Mouse (Mus musculus) embryonic facial prominence, embryonic 12.5 days (tissue): ENCODE results near the gene Cep95. TPM values are rescaled to one million over a fixed set of nuclear protein-coding genes. Genes with fewer than 3 reads are reported as not detected.
"Not testable (repeated sequence)": the region's sequence is repeated elsewhere in the genome, so short reads cannot be mapped to it uniquely, and the experiment has no call there.

ENCODE experiments used
- ATAC-seq: fragments of 200-750 bp; cut with Nextera tagmentation; 2 replicates; pipeline ENCODE4 v1.8.0; 2017; ENCODE audit not compliant: insufficient number of reproducible peaks, insufficient read depth, low FRiP score, low TSS enrichment
- H3K27ac ChIP-seq: fragments of 300-500 bp; sonication (generic); 2 replicates; pipeline ENCODE4 v1.5.1; 2016; ENCODE audit warnings: mild to moderate bottlenecking
- H3K27me3 ChIP-seq: fragments of 300-500 bp; sonication (generic); 2 replicates; pipeline ENCODE4 v1.6.1; 2016; ENCODE audit warnings: mild to moderate bottlenecking, moderate library complexity
- H3K36me3 ChIP-seq: fragments of 300-500 bp; sonication (generic); 2 replicates; pipeline ENCODE4 v1.6.1; 2016; ENCODE audit warnings: mild to moderate bottlenecking
- H3K4me1 ChIP-seq: fragments of 300-500 bp; sonication (generic); 2 replicates; pipeline ENCODE4 v1.6.1; 2016
- H3K4me2 ChIP-seq: fragments of 300-500 bp; sonication (generic); replicated peaks from 2 replicates; pipeline ENCODE4 v1.6.1; 2016; ENCODE audit warnings: mild to moderate bottlenecking, moderate library complexity
- H3K4me3 ChIP-seq: fragments of 300-500 bp; sonication (generic); 2 replicates; pipeline ENCODE4 v1.5.1; 2016; ENCODE audit warnings: mild to moderate bottlenecking
- H3K9ac ChIP-seq: fragments of 300-500 bp; sonication (generic); 2 replicates; pipeline ENCODE4 v1.6.1; 2016; ENCODE audit warnings: mild to moderate bottlenecking, moderate library complexity
- H3K9me3 ChIP-seq: fragments of 300-500 bp; sonication (generic); 2 replicates; pipeline ENCODE4 v1.6.1; 2016; ENCODE audit warnings: mild to moderate bottlenecking, moderate library complexity
- WGBS: fragments of 180-500 bp; shearing (Covaris S2); methylation state at CpG from one replicate; pipeline ENCODE4 v1.1.7; 2016; 5-methylcytosine and 5-hydroxymethylcytosine counted together
- polyA plus RNA-seq: library from polyadenylated mRNA; unstranded; fragments of >200 nt; fragmentation: Nextera tagmentation; extraction: Ambion mirVana; gene quantifications from 2 replicates; pipeline ENCODE4 v1.2.1, GENCODE M21; 2016

Gene Cep95
- polyA plus RNA-seq, 1 experiment from 2014 or later: 28.1 TPM

GRCm38 (mm10) chr11:106778589-106779387, 10.3 kb upstream of the Cep95 start:
- ATAC-seq: peak; percentile 75; the same call in 1 of the 2 replicates
- WGBS: 2% methylated on average over 39 of the region's 39 CpGs
- H3K36me3 ChIP-seq: peaks cover 58% of the 10 kb centered on the region

DNA sequence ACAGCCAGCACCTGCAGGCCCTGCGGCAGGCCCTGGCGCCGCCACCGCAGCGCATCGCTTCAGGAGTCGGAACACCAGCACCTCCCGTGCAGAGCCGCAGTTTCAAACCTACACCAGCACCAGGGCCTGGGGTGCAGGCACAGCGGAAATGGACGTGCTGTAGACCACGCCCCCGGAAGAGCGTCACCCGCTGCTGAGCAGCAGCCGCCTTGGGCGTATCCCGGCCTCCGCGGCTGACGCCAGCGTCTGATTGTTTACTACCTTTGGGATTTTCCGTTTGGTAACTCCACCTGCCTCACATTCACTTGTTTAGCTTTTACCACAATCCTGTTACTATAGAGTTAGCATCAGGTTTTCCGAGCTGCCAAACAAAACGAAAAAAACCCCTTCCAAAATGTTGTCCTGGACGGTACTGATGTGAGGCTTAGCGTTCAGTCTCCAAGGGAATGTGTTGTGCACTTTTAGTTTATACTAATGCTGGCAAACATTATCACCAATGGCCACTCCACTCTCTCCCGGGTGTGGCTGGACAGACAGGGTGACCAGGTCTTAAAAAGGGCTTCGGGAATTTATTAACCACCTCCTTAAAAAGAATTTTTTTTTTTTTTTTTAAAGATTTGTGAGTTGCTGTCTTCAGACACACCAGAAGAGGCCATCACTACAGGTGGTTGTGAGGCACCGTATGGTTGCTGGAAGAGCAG, 9.5 kb upstream of the Cep95 start, which contains the start of gene Polg2:
TSS of gene Polg2 (minus strand) at position 150 of the 701 bp plus-strand sequence.
- Histone ChIP-seq H3K36me3 (peaks cover 58% of the 10 kb centered on the region), H3K27me3 (no peaks in the 10 kb centered on the region), H3K4me2 (peak within 1 kb of the TSS; percentile 65), H3K27ac (peak within 1 kb of the TSS; percentile 95), H3K4me3 (peak within 1 kb of the TSS; percentile 66), H3K9ac (peak within 1 kb of the TSS; percentile 75), H3K4me1 (peaks cover 6% of the 10 kb centered on the region), H3K9me3 (no peaks in the 10 kb centered on the region)
- 3% methylated on average over 30 of the region's 30 CpGs for WGBS
- ATAC-seq: peak; percentile 95

More at GRCm38 (mm10) chr11:106778589-106779387, 10.3 kb upstream of the Cep95 start:
- H3K4me1 ChIP-seq: peaks cover 6% of the 10 kb centered on the region
- H3K27me3 ChIP-seq: no peaks in the 10 kb centered on the region
- peak overlapping the region; percentile 75 for H3K9ac ChIP-seq
- H3K4me2 ChIP-seq: peak overlapping the region; percentile 65
- peak overlapping the region; percentile 66 for H3K4me3 ChIP-seq
- no peaks in the 10 kb centered on the region for H3K9me3 ChIP-seq
- H3K27ac ChIP-seq: peak overlapping the region; percentile 95

GRCm38 (mm10) chr11:106780089-106780425, 9.0 kb upstream of the Cep95 start:
- Histone ChIP-seq H3K27ac (peak overlapping the region; percentile 95; the same call in 1 of the 2 replicates), H3K4me3 (peak overlapping the region; percentile 66; the same call in 1 of the 2 replicates), H3K36me3 (peaks cover 57% of the 10 kb centered on the region), H3K27me3 (no peaks in the 10 kb centered on the region), H3K9me3 (no peaks in the 10 kb centered on the region), H3K9ac (0 out of 2 replicates have a peak overlapping the region, but pooled peaks have one; percentile 1), H3K4me1 (peaks cover 6% of the 10 kb centered on the region), H3K4me2 (no peak overlapping the region; the same call in 1 of the 2 replicates)
- WGBS: 65% methylated on average over 4 of the region's 4 CpGs
- no peak for ATAC-seq

- no peak for ATAC-seq
- no peak overlapping the region for H3K27ac ChIP-seq
Measured at GRCm38 (mm10) chr11:106780590-106781220, 8.3 kb upstream of the Cep95 start.

DNA sequence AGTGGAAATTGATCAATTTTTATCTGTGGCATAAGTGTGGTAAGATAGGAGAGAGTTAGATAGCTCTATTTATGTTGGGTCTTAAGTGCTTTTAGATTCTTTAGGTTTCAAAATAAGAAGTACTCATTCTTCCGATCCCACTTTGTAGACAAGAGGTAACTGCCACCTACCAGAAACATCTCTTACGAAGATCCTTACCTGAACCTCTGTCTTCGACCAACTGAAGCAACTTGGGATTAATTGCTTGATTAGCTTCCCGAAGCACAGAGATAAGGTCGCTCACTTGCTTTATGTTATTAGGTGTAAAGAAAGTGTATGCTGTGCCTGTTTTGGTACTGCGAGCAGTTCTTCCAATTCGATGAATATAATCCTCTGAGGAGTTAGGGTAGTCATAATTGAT, 6.8 kb upstream of the Cep95 start:
- H3K4me1 ChIP-seq: peaks cover 17% of the 10 kb centered on the region
- H3K9me3 ChIP-seq, ATAC-seq, H3K4me3 ChIP-seq, H3K27ac ChIP-seq, H3K4me2 ChIP-seq, H3K9ac ChIP-seq, H3K27me3 ChIP-seq: not testable (repeated sequence)
- 93% methylated on average over 7 of the region's 7 CpGs for WGBS
- peaks cover 59% of the 10 kb centered on the region for H3K36me3 ChIP-seq

More at GRCm38 (mm10) chr11:106780590-106781220, 8.3 kb upstream of the Cep95 start:
- no peak overlapping the region for H3K4me2 ChIP-seq
- H3K27me3 ChIP-seq: no peaks in the 10 kb centered on the region
- 82% methylated on average over 6 of the region's 6 CpGs for WGBS
- peaks cover 60% of the 10 kb centered on the region for H3K36me3 ChIP-seq
- no peaks in the 10 kb centered on the region for H3K9me3 ChIP-seq
- no peak overlapping the region for H3K4me3 ChIP-seq
- peaks cover 12% of the 10 kb centered on the region for H3K4me1 ChIP-seq
- no peak overlapping the region for H3K9ac ChIP-seq

DNA sequence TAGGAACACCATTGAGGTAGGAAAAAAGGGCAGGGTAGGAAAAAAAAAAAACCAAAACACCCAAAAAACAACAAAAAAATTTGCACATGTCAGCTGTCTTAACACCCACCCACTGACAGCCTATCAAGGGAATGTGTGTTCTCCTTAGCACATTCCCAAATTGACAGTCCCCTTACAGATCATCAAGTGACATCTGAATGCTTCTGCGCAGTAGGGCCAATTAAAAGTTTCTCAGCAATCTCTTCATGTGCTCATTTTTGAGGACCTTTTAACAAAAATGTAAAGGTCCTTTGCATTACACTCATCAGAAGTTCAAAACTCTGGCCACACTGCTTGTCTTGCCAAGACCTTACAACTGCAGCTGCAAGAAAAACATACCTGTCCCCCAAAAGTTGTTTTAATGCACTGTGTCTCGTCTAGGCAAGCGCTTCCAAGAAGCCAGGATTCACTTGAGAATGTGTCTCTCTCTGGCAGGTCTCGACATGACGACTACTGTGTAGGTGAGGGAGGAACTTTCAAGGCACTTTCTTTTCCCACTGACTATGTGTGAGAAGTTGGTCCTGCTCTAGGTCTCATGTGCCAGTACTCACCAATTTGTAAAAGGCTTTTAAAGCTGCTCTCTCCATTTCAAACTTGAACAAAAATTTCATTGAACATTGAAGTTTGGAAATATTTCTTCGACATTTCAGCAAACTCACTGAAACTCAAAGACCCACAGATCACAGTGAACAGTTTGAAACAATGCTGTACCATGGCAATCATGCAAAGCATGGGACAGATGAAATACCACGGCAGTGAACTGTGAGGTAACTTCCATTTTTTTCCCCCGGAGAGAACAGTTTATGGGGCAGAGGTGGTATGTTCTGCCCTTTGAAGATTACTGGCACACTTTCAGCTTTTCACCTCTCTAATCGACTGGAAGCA, 5.9 kb upstream of the Cep95 start:
- Histone ChIP-seq H3K4me1 (peaks cover 17% of the 10 kb centered on the region), H3K27ac (no peak overlapping the region), H3K27me3 (no peaks in the 10 kb centered on the region), H3K9me3 (no peaks in the 10 kb centered on the region), H3K9ac (no peak overlapping the region), H3K4me2 (no peak overlapping the region), H3K36me3 (peaks cover 59% of the 10 kb centered on the region), H3K4me3 (no peak overlapping the region)
- WGBS: 84% methylated on average over 9 of the region's 9 CpGs
- no peak for ATAC-seq

- Histone ChIP-seq H3K27ac (no peak overlapping the region), H3K36me3 (peaks cover 59% of the 10 kb centered on the region), H3K9me3 (no peaks in the 10 kb centered on the region), H3K4me1 (peaks cover 17% of the 10 kb centered on the region), H3K4me2 (no peak overlapping the region), H3K9ac (no peak overlapping the region), H3K4me3 (no peak overlapping the region), H3K27me3 (no peaks in the 10 kb centered on the region)
- no peak for ATAC-seq
- 86% methylated on average over 2 of the region's 2 CpGs for WGBS
Measured at GRCm38 (mm10) chr11:106784476-106784875, 4.6 kb upstream of the Cep95 start.

- Histone ChIP-seq H3K4me2 (no peak overlapping the region), H3K4me3 (0 out of 2 replicates have a peak overlapping the region, but pooled peaks have one; percentile 75)
- WGBS: 71% methylated on average over 1 of the region's 1 CpGs
Measured at GRCm38 (mm10) chr11:106785043-106785442, 4.0 kb upstream of the Cep95 start.

DNA sequence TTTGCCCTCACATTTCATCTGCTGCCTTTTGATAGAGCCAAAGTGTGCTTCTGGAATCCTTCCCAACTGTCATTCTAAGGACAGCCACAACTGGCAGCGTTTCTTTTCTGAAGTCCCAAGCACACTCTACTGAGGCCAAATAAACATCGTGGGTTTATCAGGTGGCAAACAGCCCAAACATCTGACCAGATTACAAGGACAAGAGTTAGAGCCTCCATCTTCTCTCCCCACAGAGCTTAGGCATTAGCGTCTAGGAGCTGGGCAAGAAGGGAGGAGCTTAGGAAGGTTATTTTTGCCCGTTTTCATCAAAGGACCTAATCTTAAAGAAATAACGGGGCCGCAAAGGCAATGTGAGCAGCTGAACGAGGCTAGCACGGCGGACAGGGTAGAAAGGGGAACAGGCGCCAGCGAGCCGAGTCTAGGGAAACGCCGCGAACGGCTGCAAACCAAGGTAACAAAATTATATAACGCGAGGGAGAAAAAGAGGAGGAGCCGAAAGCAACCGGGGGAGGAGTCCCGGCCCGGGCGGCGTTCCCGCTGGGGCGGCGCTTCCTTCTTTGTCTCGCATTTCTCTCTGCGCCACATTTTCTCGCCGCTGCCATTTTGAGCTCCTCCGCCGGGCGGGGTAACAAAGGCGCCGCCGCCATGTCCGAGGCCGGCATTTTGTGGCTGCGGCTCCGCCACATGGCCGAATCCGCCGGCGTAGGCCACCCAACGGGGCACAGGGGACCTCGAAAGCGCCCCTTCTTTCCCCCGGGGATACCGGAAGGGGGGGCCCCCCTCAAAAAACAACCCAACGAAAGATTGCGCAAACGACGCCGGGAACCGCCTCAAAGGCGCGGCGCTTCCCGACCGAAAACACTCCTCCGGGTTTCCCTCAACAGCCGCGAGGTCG, 1.7 kb upstream of the Cep95 start:
- WGBS: under 1% methylated on average over 65 of the region's 65 CpGs
- ATAC-seq: no peak
- peaks cover 49% of the 10 kb centered on the region for H3K36me3 ChIP-seq

More at GRCm38 (mm10) chr11:106785043-106785442, 4.0 kb upstream of the Cep95 start:
- Histone ChIP-seq H3K9ac (no peak overlapping the region), H3K36me3 (peaks cover 57% of the 10 kb centered on the region), H3K9me3 (no peaks in the 10 kb centered on the region), H3K27ac (no peak overlapping the region), H3K27me3 (no peaks in the 10 kb centered on the region), H3K4me1 (peaks cover 17% of the 10 kb centered on the region)
- ATAC-seq: no peak

More for the DNA sequence above, 1.7 kb upstream of the Cep95 start:
- H3K27ac ChIP-seq: peak overlapping the region; percentile 99
- peaks cover 23% of the 10 kb centered on the region for H3K4me1 ChIP-seq
- H3K4me3 ChIP-seq: peak overlapping the region; percentile 75
- H3K27me3 ChIP-seq: no peaks in the 10 kb centered on the region
- H3K4me2 ChIP-seq: peak overlapping the region; percentile 77
- H3K9me3 ChIP-seq: no peaks in the 10 kb centered on the region
- peak overlapping the region; percentile 99 for H3K9ac ChIP-seq
